Mouse (Mus musculus): Measurements from ENCODE around the gene Mmd.

- no peak for TF ChIP-seq CTCF (IDR thresholded peaks at IDR 0.05)
- TF ChIP-seq EP300 (IDR thresholded peaks at IDR 0.05; ENCODE audit: insufficient read depth, low read depth, low read length), result 0 out of 2 replicates have a peak, but pooled peaks have one; percentile 56
These were observed 6.4 kb downstream of the Mmd start for GRCm38 (mm10) chr11:90255687-90256086.

Data from heart, adult 2 months (tissue).